Mouse (Mus musculus) gastrocnemius, postnatal 25 days (tissue): Measurements from ENCODE around the gene Tusc2. TPM values are rescaled to one million over a fixed set of nuclear protein-coding genes. Genes with fewer than 3 reads are reported as not detected.
A peak's percentile ranks its signal among the peaks of the same experiment; 100 is the strongest.
"Not testable (repeated sequence)": the region's sequence is repeated elsewhere in the genome, so short reads cannot be mapped to it uniquely, and the experiment has no call there.

Experiments
- DNase-seq: peaks from one replicate; pipeline ENCODE4 v3.0.0; 2022
- total RNA-seq, 2 experiments: library from RNA; stranded (reverse); gene quantifications; 1 replicate in 1 of 2; 2 replicates in 1 of 2; pipeline ENCODE4 v1.2.3; 2021

Gene Tusc2
- total RNA-seq, 2 experiments from 2014 or later = 30.5 to 31.1 TPM

GRCm38 (mm10) chr9:107544729-107545128 is 18.3 kb upstream of the Tusc2 start:
- DNase-seq = no peak

GRCm38 (mm10) chr9:107545199-107545598 is 17.9 kb upstream of the Tusc2 start:
- DNase-seq = no peak

GRCm38 (mm10) chr9:107545602-107546001 is 17.5 kb upstream of the Tusc2 start:
- DNase-seq = peak; percentile 58

- peak; percentile 84 for DNase-seq
Observed at GRCm38 (mm10) chr9:107547026-107547425, 16.0 kb upstream of the Tusc2 start, which contains the start of gene Zmynd10. Gene Zmynd10, plus strand, starts transcription at chr9:107547298.

GRCm38 (mm10) chr9:107547957-107548356 is 15.1 kb upstream of the Tusc2 start:
- DNase-seq = no peak

GRCm38 (mm10) chr9:107548820-107549219 is 14.2 kb upstream of the Tusc2 start:
- no peak for DNase-seq

- no peak for DNase-seq
Observed at GRCm38 (mm10) chr9:107549297-107550074, 13.6 kb upstream of the Tusc2 start.

GRCm38 (mm10) chr9:107550491-107551116 is 12.5 kb upstream of the Tusc2 start:
- no peak for DNase-seq

GRCm38 (mm10) chr9:107551117-107551889 is 11.8 kb upstream of the Tusc2 start, which contains the start of gene Rassf1:
Gene Rassf1, plus strand, starts transcription at chr9:107551555.
- DNase-seq = peak; percentile 75

- DNase-seq = no peak
Observed at GRCm38 (mm10) chr9:107551890-107552355, 11.1 kb upstream of the Tusc2 start.

GRCm38 (mm10) chr9:107552690-107553393 is 10.2 kb upstream of the Tusc2 start:
- DNase-seq = no peak

- DNase-seq = no peak
Observed at GRCm38 (mm10) chr9:107553541-107554318, 9.3 kb upstream of the Tusc2 start.

GRCm38 (mm10) chr9:107554319-107554825 is 8.7 kb upstream of the Tusc2 start:
- peak; percentile 96 for DNase-seq

- DNase-seq = peak; percentile 74
Observed at GRCm38 (mm10) chr9:107555031-107555457, 8.0 kb upstream of the Tusc2 start.

- DNase-seq = no peak
Observed at GRCm38 (mm10) chr9:107555701-107556100, 7.4 kb upstream of the Tusc2 start.

GRCm38 (mm10) chr9:107556346-107556745 is 6.7 kb upstream of the Tusc2 start:
- DNase-seq = no peak

GRCm38 (mm10) chr9:107565556-107565955 is 2.5 kb downstream of the Tusc2 start:
- DNase-seq = not testable (repeated sequence)

GRCm38 (mm10) chr9:107566041-107566709 is 3.1 kb downstream of the Tusc2 start:
- no peak for DNase-seq

GRCm38 (mm10) chr9:107566855-107567254 is 3.8 kb downstream of the Tusc2 start:
- DNase-seq = peak; percentile 62

GRCm38 (mm10) chr9:107567702-107568319 is 4.8 kb downstream of the Tusc2 start, which contains the start of gene Hyal2:
Gene Hyal2, plus strand, starts transcription at chr9:107567945.
- no peak for DNase-seq
